ENCODE assay signal across 9 mouse cellular contexts in genomic region chr13:23429771-23430380, GRCm38 (mm10). TPM values are rescaled to one million over a fixed set of nuclear protein-coding genes. Genes with fewer than 3 reads are reported as not detected.
DNase-seq lines count a peak whose midpoint lies in the region; ATAC-seq lines count a peak whose summit lies in the region.
"Had no signal": no experiment of that assay in that cellular context is flagged by ENCODE, and none has a peak within 500 bp of the region (broad histone marks: within the 10 kb centered on the region; RNA-seq: fewer than 3 reads in every experiment).

No protein-coding gene starts in this region.

- no peak for ATAC-seq in heart, embryonic 13.5 days (ENCODE audit: extremely low read depth, insufficient number of reproducible peaks, low FRiP score, low TSS enrichment)
- no peak for ATAC-seq in cerebellum, adult (ENCODE audit: insufficient number of reproducible peaks, low FRiP score, low TSS enrichment)

- peak overlapping the region; percentile 83 for H3K9ac ChIP-seq in heart, embryonic 13.5 days

- H3K4me2 ChIP-seq in heart, embryonic 13.5 days, result peak overlapping the region; percentile 82

- no peaks in the 10 kb centered on the region for H3K27me3 ChIP-seq in heart, embryonic 13.5 days (replicated peaks)

- peak overlapping the region; percentile 95 for H3K27ac ChIP-seq in heart, embryonic 13.5 days (replicated peaks)

- no peak for DNase-seq in heart, adult 8-10 months (ENCODE audit: low spot score)
- peak; percentile 43 for DNase-seq in embryo, embryonic 11 days
- DNase-seq in induced T-regulatory cell, adult 2 months (ENCODE audit: low read depth), result peak; percentile 27
- DNase-seq in neural tube, embryonic 10.5 days (ENCODE audit: extremely low spot score, low spot score), result peak; percentile 20
- DNase-seq in testis, postnatal 14 days (ENCODE audit: low spot score), result no peak
- no peak for DNase-seq in adrenal gland, postnatal 25 days
- DNase-seq: thymus, postnatal 4 days had no signal

- 35% methylated on average over 10 of the region's 10 CpGs for WGBS in heart, embryonic 13.5 days

- peaks cover 3% of the 10 kb centered on the region; the same call in 1 of the 2 replicates for H3K36me3 ChIP-seq in heart, embryonic 13.5 days

- H3K9me3 ChIP-seq in heart, embryonic 13.5 days, result no peaks in the 10 kb centered on the region

- H3K4me3 ChIP-seq in heart, embryonic 13.5 days, result peak overlapping the region; percentile 66

- H3K4me1 ChIP-seq in heart, embryonic 13.5 days, result peaks cover 39% of the 10 kb centered on the region

RNA-seq across cellular contexts. Expression of gene Abt1, which starts 6.2 kb away (rescaled TPM):
- 8.5 and 8.7 TPM in 2 replicates for polyA plus RNA-seq in heart, embryonic 13.5 days (2015; fragmentation: Nextera tagmentation; extraction: Ambion mirVana)
- 1 to 10 TPM; 4.1 to 4.8 (median 4.7) TPM for total RNA-seq in heart, adult 8-10 months (2022)
- 6.4 and 6.9 TPM in 2 replicates for total RNA-seq in adrenal gland, postnatal 25 days (2021)

RNA-seq across cellular contexts. Expression of gene Btn1a1, which starts 35.8 kb away (rescaled TPM):
- 1.1 and 2.2 TPM in 2 replicates for polyA plus RNA-seq in heart, embryonic 13.5 days (2015; fragmentation: Nextera tagmentation; extraction: Ambion mirVana)
- total RNA-seq in heart, adult 8-10 months (2022), result not detected
- not detected in 2 replicates for total RNA-seq in adrenal gland, postnatal 25 days (2021)

RNA-seq across cellular contexts. Expression of gene Btn2a2, which starts 58.8 kb away (rescaled TPM):
- 0.45 and 0.82 TPM in 2 replicates for polyA plus RNA-seq in heart, embryonic 13.5 days (2015; fragmentation: Nextera tagmentation; extraction: Ambion mirVana)
- not detected for total RNA-seq in heart, adult 8-10 months (2022)
- not detected in 2 replicates for total RNA-seq in adrenal gland, postnatal 25 days (2021)

Comparison
In these comparisons a context has a peak if more than half of its experiments do, and no peak if none do; other contexts are left out.
1. DNase-seq: peak in embryo, embryonic 11 days (single experiment), induced T-regulatory cell, adult 2 months (single experiment) and neural tube, embryonic 10.5 days (single experiment); none in heart, adult 8-10 months (single experiment), testis, postnatal 14 days (single experiment) and adrenal gland, postnatal 25 days (single experiment).